Mouse (Mus musculus): ENCODE results near the gene Orc5.
A peak's percentile ranks its signal among the peaks of the same experiment; 100 is the strongest.
"Not testable (repeated sequence)": the region's sequence is repeated elsewhere in the genome, so short reads cannot be mapped to it uniquely, and the experiment has no call there.

Gene Orc5

GRCm38 (mm10) chr5:22552233-22552765, 2.1 kb upstream of the Orc5 start:
- DNase-seq (ENCODE audit: low read depth, low spot score): no peak
- Histone ChIP-seq H3K27me3 (ENCODE audit: control insufficient read depth, insufficient read depth, low read length, poor library complexity, severe bottlenecking) (no peaks in the 10 kb centered on the region), H3K36me3 (ENCODE audit: control insufficient read depth, insufficient read depth, low read length, poor library complexity, severe bottlenecking) (no peaks in the 10 kb centered on the region)

- H3K36me3 ChIP-seq (ENCODE audit: control insufficient read depth, insufficient read depth, low read length, poor library complexity, severe bottlenecking): peaks cover 7% of the 10 kb centered on the region
- no peaks in the 10 kb centered on the region for H3K27me3 ChIP-seq (ENCODE audit: control insufficient read depth, insufficient read depth, low read length, poor library complexity, severe bottlenecking)
- DNase-seq (ENCODE audit: low read depth, low spot score): no peak
These were observed 730 bp downstream of the Orc5 start for GRCm38 (mm10) chr5:22549366-22550032.

GRCm38 (mm10) chr5:22548556-22549161, 1.6 kb downstream of the Orc5 start:
- Histone ChIP-seq H3K27me3 (ENCODE audit: control insufficient read depth, insufficient read depth, low read length, poor library complexity, severe bottlenecking) (no peaks in the 10 kb centered on the region), H3K36me3 (ENCODE audit: control insufficient read depth, insufficient read depth, low read length, poor library complexity, severe bottlenecking) (peaks cover 7% of the 10 kb centered on the region)
- DNase-seq (ENCODE audit: low read depth, low spot score): no peak

- Histone ChIP-seq H3K36me3 (ENCODE audit: control insufficient read depth, insufficient read depth, low read length, poor library complexity, severe bottlenecking) (peaks cover 9% of the 10 kb centered on the region), H3K27me3 (ENCODE audit: control insufficient read depth, insufficient read depth, low read length, poor library complexity, severe bottlenecking) (no peaks in the 10 kb centered on the region)
- no peak for DNase-seq (ENCODE audit: low read depth, low spot score)
These were observed 3.7 kb downstream of the Orc5 start for GRCm38 (mm10) chr5:22546536-22546935.

GRCm38 (mm10) chr5:22545305-22545704, 4.9 kb downstream of the Orc5 start:
- Histone ChIP-seq H3K36me3 (ENCODE audit: control insufficient read depth, insufficient read depth, low read length, poor library complexity, severe bottlenecking) (peaks cover 11% of the 10 kb centered on the region), H3K27me3 (ENCODE audit: control insufficient read depth, insufficient read depth, low read length, poor library complexity, severe bottlenecking) (no peaks in the 10 kb centered on the region)
- DNase-seq (ENCODE audit: low read depth, low spot score): no peak

GRCm38 (mm10) chr5:22542676-22543075, 7.6 kb downstream of the Orc5 start:
- no peak for DNase-seq (ENCODE audit: low read depth, low spot score)
- Histone ChIP-seq H3K27me3 (ENCODE audit: control insufficient read depth, insufficient read depth, low read length, poor library complexity, severe bottlenecking) (no peaks in the 10 kb centered on the region), H3K36me3 (ENCODE audit: control insufficient read depth, insufficient read depth, low read length, poor library complexity, severe bottlenecking) (peaks cover 11% of the 10 kb centered on the region)

- no peak for DNase-seq (ENCODE audit: low read depth, low spot score)
- Histone ChIP-seq H3K27me3 (ENCODE audit: control insufficient read depth, insufficient read depth, low read length, poor library complexity, severe bottlenecking) (no peaks in the 10 kb centered on the region), H3K36me3 (ENCODE audit: control insufficient read depth, insufficient read depth, low read length, poor library complexity, severe bottlenecking) (peaks cover 6% of the 10 kb centered on the region; the same call in 1 of the 2 replicates)
These were observed 11.1 kb downstream of the Orc5 start for GRCm38 (mm10) chr5:22538996-22539600.

GRCm38 (mm10) chr5:22536695-22537094, 13.5 kb downstream of the Orc5 start:
- no peaks in the 10 kb centered on the region for H3K27me3 ChIP-seq (ENCODE audit: control insufficient read depth, insufficient read depth, low read length, poor library complexity, severe bottlenecking)
- H3K36me3 ChIP-seq (ENCODE audit: control insufficient read depth, insufficient read depth, low read length, poor library complexity, severe bottlenecking): peaks cover 5% of the 10 kb centered on the region; the same call in 1 of the 2 replicates
- no peak for DNase-seq (ENCODE audit: low read depth, low spot score)

GRCm38 (mm10) chr5:22532571-22532970, 17.7 kb downstream of the Orc5 start:
- peaks cover 10% of the 10 kb centered on the region; the same call in 1 of the 2 replicates for H3K36me3 ChIP-seq (ENCODE audit: control insufficient read depth, insufficient read depth, low read length, poor library complexity, severe bottlenecking)
- no peaks in the 10 kb centered on the region for H3K27me3 ChIP-seq (ENCODE audit: control insufficient read depth, insufficient read depth, low read length, poor library complexity, severe bottlenecking)
- DNase-seq (ENCODE audit: low read depth, low spot score): no peak

GRCm38 (mm10) chr5:22522612-22523011, 27.6 kb downstream of the Orc5 start:
- H3K36me3 ChIP-seq (ENCODE audit: control insufficient read depth, insufficient read depth, low read length, poor library complexity, severe bottlenecking): peaks cover 5% of the 10 kb centered on the region; the same call in 1 of the 2 replicates
- H3K27me3 ChIP-seq (ENCODE audit: control insufficient read depth, insufficient read depth, low read length, poor library complexity, severe bottlenecking): no peaks in the 10 kb centered on the region
- no peak for DNase-seq (ENCODE audit: low read depth, low spot score)

- H3K36me3 ChIP-seq (ENCODE audit: control insufficient read depth, insufficient read depth, low read length, poor library complexity, severe bottlenecking): 0 out of 2 replicates have a peak, but pooled peaks cover 7% of the 10 kb centered on the region
- peak; percentile 10 for DNase-seq (ENCODE audit: low read depth, low spot score)
- no peaks in the 10 kb centered on the region for H3K27me3 ChIP-seq (ENCODE audit: control insufficient read depth, insufficient read depth, low read length, poor library complexity, severe bottlenecking)
These were observed 30.5 kb downstream of the Orc5 start for GRCm38 (mm10) chr5:22519708-22520107.

- not testable (repeated sequence) for H3K27me3 ChIP-seq (ENCODE audit: control insufficient read depth, insufficient read depth, low read length, poor library complexity, severe bottlenecking)
- peak; percentile 9 for DNase-seq (ENCODE audit: low read depth, low spot score)
These were observed 34.5 kb downstream of the Orc5 start for GRCm38 (mm10) chr5:22515745-22516144.

GRCm38 (mm10) chr5:22514231-22514630, 36.0 kb downstream of the Orc5 start:
- H3K27me3 ChIP-seq (ENCODE audit: control insufficient read depth, insufficient read depth, low read length, poor library complexity, severe bottlenecking); DNase-seq (ENCODE audit: low read depth, low spot score); H3K36me3 ChIP-seq (ENCODE audit: control insufficient read depth, insufficient read depth, low read length, poor library complexity, severe bottlenecking): not testable (repeated sequence)

More at GRCm38 (mm10) chr5:22515745-22516144, 34.5 kb downstream of the Orc5 start:
- H3K36me3 ChIP-seq (ENCODE audit: control insufficient read depth, insufficient read depth, low read length, poor library complexity, severe bottlenecking): not testable (repeated sequence)

GRCm38 (mm10) chr5:22512579-22512978, 37.6 kb downstream of the Orc5 start:
- not testable (repeated sequence) for DNase-seq (ENCODE audit: low read depth, low spot score); H3K27me3 ChIP-seq (ENCODE audit: control insufficient read depth, insufficient read depth, low read length, poor library complexity, severe bottlenecking); H3K36me3 ChIP-seq (ENCODE audit: control insufficient read depth, insufficient read depth, low read length, poor library complexity, severe bottlenecking)

GRCm38 (mm10) chr5:22511824-22512223, 38.4 kb downstream of the Orc5 start:
- Histone ChIP-seq H3K36me3 (ENCODE audit: control insufficient read depth, insufficient read depth, low read length, poor library complexity, severe bottlenecking) (no peaks in the 10 kb centered on the region), H3K27me3 (ENCODE audit: control insufficient read depth, insufficient read depth, low read length, poor library complexity, severe bottlenecking) (no peaks in the 10 kb centered on the region)
- peak; percentile 22 for DNase-seq (ENCODE audit: low read depth, low spot score)

Measured in splenic B cell, adult 2 months (primary cell).